Mouse (Mus musculus): ENCODE measurements around the gene Pdf.

The Pdf gene

DNA sequence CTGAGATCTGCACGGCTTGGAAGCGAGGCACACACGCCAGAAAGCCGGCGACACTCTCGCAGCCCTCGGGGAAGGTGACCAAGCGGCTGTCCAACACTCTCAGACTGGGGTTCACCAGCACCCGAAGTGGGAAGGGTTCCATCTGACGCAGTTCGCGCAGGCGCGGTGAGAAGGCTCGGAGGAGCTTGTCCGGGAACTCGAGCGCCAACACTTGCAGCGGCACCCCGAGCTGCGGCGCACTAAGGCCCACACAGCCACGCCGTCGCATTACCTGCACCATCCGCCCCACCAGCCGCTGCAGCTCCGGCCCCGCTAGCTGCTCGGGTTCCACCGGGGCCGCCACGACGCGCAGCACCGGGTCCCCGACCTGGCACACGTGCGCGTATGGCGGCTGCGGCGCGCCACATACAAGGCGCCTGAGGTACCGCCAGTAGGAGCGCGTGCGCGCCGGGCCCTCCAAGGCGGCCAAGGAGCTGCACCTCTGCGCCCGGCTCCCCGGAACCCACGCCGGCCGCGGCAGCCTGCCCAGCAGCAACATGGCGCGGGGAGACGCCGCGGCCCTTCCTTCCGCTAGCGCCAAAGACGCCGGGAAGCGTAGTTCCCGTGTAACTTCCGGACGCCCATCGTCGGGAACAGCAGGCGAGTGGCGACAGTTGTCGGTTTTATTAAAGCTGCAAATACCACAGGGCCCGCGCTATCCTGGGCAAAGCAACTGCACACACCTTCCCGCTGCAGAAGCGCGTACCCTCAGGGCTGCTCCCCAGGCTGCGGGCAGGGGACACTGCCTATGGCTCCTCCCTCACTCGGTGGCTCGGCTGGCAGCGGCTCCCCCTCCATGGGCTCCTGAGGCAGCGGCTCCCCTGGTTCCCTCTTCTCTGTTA is at the start of gene Pdf:
TSS of gene Pdf (minus strand) at position 554 of the 881 bp plus-strand sequence.
- in situ Hi-C loops (cut with MboI, MseI), result no loop called here

DNA sequence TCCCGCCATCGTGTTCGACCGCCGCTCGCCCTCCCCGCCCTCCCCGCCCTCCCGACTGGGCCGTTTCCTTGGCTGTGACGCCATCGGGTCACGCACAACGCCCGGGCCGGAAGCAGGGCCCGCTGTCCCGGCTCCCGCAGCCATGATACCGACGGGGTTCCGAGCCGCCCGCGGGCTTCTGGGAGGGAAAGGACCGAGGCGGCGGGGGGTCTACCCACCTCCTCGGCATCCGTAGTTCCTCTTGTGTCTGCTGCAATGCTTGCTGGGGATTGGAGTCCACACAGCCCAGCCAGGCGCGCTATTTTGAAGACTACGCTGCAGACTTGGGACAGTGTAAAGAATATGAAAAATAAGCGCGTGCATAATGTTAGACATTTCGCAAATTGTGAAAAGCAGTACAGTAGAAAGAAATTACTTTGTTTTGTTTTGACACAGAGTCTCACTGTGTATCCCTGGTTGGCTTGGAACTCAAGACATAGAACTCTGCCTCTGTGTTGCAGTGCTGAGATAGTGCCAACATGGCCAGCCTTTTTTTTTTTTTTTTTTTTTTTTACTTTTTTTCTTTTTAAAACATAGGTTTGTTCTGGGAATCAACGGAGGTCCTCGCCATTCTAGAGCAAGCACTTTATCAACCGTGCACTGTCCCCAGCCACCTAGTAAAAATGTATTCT is 48.1 kb upstream of the Pdf start, which contains the start of gene Terf2:
TSS of gene Terf2 (minus strand) at position 182 of the 671 bp plus-strand sequence.
- in situ Hi-C loops (cut with MboI, MseI), result no loop called here

DNA sequence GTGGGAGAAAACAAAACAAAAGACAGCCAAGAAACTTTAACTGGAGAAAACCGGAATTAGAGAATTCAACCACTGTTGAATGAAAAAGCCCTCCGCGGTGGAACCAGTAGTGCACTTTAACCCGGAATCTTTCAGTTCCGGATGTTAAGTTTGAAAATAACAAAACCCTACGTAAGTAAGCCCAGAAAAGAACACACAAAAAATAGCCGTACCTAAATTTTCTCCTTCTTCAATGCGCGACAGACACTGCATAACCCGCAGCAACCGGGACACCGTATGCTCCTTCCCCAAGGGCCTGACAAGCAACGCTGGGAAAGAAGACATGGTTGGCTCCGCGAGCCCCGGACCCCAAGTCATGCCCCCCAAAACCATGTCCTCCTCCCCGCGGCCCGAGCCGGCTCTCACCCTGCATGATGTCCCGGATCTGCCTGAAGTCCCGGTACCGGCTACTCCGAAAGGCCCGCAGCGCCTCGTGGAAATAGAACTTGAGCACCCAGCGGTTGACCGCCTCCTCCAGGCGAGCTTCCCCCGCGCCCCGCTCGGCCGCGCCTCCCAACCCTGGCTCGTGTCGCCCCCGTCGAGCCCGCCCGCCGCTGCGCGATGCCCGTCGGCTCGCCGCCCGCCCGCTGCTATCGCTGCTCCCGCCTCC is 47.4 kb upstream of the Pdf start:
- in situ Hi-C loops (cut with MboI, MseI), result no loop called here

DNA sequence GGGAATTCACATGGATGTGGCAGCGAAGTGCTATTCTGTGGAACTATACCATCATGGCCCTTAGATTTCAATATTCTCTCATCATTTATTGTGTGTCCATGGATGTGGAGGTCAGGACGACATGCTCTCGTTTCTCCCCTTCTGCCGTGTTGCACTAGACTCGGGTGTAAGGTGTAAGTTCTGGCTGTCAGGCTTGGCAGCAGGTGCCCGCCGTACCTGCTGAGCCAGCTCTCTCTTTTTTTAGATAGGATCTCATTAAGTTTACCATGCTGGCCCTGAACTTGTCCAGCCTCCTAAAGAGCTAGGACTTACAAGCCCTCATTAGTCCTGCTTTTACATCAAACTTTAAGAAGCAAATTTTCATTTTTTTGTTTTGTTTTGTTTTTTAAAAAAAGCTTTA is 42.1 kb upstream of the Pdf start:
- in situ Hi-C loops (cut with MboI, MseI), result no loop called here

DNA sequence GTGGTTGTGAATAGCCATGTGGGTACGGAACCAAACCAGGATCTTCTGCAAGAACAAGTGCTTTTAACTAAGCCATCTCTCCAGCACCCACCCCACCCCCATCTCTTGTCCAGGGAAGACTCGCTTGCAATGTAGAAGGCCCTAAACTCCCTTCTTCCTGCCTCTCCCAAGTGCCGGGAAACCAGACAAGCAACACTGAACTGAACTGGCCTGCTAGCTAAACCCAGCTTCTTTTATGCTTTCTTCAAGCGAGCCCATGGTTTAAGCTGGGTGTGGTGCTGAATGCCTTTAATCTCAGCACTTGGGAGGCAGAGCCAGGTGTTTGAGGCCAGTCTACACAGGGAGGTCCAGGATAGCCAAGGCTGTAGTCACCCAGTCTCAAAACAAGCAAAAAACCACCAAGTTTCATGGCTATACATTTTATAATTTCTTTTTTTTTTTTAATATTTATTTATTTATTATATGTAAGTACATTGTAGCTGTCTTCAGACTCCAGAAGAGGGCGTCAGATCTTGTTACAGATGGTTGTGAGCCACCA is 40.2 kb upstream of the Pdf start:
- in situ Hi-C loops (cut with MboI, MseI), result no loop called here

DNA sequence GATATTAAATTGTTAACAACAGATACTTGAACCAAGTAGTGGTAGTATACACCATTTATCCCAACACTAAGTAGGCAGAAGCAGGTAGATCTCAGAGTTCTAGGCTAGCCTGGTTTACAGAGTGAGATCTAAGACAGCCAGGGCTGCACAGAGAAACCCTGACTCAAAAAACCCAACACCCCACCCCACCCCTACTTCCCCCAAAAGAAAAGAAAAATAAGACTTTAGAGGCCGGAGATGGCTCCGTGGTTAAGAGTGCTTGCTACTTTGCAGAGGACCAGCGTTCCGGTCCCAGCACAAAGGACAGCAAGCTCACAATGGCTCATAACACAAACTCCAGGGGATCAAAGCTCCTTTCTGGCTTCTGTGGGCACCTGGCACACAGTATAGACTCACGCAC is 37.6 kb upstream of the Pdf start:
- in situ Hi-C loops (cut with MboI, MseI), result no loop called here

DNA sequence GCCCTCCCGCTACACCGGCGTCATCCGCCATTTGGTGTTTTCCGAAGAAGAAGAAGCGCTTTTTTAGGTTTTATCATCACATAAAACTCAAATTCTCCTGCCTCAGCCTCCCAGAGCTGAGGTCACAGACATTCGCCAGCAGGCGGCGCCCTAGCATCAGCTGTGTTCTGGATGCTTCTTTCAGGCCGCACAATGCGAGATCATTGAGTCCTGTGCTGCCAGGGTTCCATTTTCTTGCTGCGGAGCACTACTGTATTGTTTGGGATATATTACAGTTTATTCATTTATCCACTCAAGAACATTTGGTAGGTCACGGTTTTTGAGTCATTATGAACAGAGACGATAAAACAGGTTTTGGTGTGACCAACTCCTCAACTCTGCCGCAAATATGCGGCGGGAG is 36.9 kb upstream of the Pdf start:
- in situ Hi-C loops (cut with MboI, MseI), result no loop called here

DNA sequence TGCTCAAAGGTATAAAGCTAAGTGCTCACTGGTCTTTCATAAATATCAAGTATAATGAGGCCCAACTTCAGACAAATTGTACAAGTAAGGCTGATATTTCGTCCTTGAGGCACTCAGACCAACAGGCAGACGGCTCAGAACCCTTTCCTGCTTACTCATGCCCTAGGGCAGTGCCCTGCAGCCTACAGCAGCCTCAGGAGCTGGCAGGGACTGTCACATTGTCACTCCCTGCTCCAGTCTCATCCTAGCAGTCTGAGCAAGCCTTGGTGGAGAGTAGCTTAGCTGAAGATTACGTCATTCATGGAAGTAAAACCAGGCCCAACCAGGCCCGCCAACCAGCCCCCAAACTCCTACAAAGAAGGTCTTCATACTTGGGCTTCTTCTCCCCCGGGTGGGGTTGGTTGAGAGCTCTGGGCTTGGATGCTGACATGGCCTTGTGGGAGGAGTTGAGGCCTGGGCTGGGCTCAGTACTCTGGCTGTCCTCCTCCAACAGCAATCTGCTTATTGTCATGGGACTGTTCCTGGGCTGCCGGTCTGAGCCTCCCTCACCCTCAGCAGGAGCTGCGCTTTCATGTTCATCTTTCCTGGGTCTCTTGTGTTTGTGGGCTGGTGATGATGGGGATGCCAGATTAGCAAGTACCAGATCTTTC is 27.9 kb upstream of the Pdf start:
- in situ Hi-C loops (cut with MboI, MseI), result no loop called here

DNA sequence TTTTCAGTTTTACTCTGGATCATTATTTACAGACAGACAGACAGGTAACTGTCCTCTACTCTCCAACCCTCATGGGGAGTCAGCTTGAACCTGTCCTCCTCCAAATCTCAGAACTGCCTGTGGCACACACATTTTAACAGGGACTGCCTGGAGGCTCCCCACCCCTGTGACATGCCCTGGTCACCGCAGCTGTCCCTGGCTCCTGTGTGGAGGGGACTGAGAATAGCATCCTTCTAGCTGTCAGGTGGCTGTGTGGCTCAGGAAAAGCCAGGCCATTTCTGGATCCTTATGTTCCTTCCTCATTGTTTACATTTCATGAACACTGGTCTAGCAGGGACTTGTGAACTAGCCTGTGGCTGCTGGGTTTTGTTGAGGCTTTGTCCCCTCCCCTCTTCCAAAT is 25.7 kb upstream of the Pdf start:
- in situ Hi-C loops (cut with MboI, MseI), result no loop called here

DNA sequence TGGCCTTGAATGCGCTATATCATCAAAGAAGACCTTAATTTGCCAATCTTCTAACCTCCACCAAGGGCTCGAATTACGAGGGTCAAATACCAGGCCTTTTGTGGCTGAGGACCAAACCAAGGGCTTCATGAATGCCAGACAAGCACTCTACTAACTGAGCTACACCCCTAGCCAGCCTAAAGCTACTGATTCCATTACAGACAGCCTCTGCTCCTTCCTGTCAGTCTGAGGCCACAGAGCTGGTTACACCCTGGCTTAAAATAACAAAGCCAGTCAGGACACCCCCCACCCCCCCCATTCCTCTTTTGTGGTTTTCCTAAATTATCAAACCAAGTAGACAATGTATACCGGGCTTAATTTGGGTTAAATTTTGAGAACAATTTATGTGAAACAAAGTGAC is 25.3 kb upstream of the Pdf start:
- in situ Hi-C loops (cut with MboI, MseI), result no loop called here

DNA sequence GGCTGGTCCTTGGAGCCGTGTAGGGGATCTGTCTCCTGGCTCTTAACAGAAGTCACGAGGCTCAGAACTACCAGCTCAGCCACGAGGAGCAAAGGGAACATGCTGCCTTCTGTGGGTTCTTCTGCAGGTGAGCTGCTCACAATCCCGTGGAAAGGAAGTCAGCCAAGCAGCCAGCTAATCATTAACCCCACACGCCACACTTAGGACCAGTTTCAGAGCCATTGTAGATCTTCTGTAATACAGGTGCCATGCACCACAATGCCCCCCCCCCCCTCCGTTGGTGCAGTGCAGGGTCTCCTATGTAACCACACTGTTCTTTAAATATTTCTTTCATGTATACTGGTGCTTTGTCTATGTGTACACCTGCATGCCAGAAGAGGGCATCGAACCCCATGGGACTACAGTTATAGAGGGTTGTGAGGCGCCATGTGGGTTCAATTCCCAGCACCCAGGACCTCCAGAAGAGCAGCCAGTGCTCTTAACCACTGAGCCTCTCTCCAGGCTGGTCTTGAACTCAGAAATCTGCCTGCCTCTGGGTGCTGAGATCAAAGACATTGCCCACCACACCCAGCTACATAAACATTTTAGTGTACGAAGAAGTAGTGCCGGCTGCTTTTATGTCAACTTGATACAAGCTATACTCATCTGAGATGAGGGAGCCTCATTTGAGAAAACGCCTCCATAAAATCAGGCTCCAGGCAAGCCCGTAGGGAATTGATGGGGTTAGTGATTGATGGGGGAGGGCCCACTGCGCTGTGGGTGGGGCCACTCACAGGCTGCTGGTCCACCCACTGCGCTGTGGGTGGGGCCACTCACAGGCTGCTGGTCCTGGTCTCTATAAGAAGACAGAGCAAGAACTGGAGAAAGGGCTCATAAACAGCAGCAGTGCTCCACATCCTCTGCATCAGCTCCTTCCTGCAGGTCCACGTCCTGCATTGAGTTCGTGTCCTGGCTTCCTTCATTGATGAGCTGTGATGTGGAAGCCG is 17.4 kb upstream of the Pdf start, which contains the start of gene Tmed6:
TSS of gene Tmed6 (minus strand) at position 134 of the 986 bp plus-strand sequence.
- in situ Hi-C loops (cut with MboI, MseI), result no loop called here

DNA sequence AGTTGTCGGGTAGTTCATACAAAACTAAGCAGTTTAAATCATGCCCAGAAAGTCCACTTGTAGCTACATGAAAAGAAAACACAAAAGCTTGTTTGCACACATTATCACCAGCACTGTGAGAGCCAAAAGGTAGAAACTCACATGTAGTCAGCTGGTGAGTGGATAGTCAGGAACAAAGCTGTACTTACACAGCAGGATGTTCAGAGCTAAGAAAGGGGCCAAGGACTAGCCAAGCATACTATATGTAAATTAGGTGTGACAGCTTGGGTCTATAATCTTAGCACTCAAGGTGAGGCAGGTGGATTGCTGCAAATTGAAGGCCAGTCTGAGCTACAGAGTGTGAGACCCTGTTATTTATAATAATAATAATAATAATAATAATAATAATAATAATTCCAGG is 14.2 kb upstream of the Pdf start:
- in situ Hi-C loops (cut with MboI, MseI), result no loop called here

DNA sequence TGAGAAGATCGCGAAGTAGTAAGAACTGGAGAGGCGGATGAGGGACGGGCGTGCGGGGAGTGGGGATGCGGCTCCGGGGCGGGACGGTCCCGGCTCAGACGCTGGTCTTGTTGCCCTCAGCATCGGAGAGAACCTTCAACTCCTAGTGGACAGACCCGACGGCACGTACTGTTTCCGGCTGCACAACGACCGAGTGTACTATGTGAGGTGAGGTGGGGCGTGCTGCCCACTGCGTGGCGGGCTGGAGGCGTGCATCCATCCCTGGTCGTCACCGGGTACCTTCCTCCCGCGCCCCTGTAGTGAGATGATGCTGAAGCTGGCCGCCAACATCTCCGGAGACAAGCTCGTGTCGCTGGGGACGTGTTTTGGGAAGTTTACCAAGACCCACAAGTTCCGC is 8.6 kb upstream of the Pdf start:
- in situ Hi-C loops (cut with MboI, MseI), result no loop called here

DNA sequence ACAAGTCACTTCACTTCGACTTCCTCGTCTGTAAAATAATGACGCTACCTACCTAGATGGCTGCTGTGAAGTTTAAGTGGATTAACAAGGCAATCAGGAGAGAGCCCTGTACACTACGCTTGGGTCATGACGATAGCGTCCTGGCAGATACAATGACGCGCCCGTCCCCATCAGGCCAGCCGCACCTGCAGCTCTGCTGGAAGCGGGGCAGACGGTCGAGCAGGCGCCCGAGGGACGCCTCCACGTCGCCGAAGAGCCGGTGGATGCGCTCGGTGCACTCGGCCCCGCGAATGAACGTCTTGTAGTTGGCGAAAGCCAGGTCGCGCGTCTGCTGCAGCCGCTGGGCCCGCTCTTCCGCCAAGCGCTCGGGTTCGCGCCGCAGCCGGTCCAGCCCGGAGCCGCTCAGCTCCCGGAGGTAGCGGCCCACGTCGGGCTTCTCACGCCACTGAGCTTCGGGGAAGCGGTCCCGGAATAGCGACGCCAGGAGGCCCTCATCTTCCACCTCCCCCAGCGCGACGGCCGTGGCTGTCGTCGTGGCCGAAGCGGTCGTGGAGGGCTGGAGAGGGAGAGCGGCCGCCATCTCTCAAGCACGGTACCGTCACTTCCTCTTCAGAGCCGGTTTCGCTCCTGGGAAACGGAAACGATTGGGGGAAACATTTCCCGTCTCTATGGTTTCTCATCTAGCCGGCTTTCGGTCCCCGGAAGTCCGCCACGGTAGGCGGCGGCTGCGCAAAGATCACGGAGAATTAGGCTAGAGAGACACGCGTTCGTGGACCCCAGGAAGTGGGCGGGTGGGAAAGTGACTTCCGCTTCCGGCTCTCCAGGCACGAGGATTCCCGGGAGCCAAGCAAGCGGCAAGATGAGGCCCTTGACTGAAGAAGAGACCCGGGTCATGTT is 7.9 kb upstream of the Pdf start, which contains the start of the genes Cog8 and Nip7:
TSS of gene Cog8 (minus strand) at position 614 of the 897 bp plus-strand sequence.
TSS of gene Nip7 (plus strand) at position 802 of the 897 bp plus-strand sequence.
- in situ Hi-C loops (cut with MboI, MseI), result no loop called here

DNA sequence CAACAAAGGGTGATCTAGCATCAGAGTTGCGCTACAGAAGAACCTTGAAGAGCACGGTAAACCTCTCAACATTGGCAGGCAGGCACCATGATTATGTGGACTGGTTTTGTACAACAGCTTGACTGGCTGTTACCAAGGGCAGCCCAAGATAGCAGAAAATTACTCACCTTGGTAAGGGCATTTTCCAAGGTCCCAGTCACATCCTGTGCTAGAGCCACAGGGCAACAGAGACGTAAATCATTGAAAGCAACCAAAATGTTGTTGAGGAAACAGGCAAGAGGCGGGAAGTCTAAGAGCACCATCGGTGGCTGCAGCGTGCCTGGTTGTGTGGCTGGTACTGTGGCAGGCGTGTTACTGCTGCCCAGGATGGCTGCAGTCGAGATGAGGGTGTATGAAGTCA is 3.6 kb upstream of the Pdf start:
- in situ Hi-C loops (cut with MboI, MseI), result no loop called here

DNA sequence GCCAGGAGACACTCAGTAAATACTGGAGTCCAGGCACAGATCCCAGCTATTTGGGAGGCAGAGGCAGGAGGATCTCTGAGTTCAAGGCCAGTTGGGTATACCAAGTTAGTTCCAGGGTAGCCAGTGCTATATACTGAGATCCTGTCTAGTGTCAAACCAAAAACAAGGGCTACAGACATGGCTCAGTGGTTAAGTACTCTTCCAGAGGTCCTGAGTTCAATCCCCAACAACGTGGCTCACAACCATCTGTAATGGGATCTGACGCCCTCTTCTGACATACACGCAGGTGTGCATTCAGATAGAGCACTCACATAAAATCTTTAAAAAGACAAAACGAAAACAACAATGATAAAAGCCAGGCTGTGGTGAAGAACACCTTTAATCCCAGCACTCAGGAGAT is 1.1 kb upstream of the Pdf start:
- in situ Hi-C loops (cut with MboI, MseI), result no loop called here

DNA sequence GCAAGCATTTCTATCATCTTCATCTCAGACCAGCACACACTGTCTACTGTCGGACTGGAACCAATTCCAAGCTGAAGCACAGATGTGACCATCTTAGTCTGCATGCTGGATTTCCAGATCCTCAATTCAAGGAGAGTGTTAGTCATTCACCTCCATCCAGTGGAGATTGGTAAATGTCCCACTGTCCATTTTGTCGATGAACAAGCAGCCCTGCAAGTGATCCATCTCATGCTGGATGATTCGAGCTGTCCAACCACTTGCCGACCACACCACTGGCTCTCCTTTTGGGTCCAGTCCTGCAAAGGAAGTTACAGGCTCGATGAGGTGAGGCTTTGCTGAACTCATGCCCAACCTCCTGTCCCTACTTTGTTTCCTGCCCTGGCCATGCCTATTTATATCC is 1.4 kb downstream of the Pdf start:
- in situ Hi-C loops (cut with MboI, MseI), result no loop called here

DNA sequence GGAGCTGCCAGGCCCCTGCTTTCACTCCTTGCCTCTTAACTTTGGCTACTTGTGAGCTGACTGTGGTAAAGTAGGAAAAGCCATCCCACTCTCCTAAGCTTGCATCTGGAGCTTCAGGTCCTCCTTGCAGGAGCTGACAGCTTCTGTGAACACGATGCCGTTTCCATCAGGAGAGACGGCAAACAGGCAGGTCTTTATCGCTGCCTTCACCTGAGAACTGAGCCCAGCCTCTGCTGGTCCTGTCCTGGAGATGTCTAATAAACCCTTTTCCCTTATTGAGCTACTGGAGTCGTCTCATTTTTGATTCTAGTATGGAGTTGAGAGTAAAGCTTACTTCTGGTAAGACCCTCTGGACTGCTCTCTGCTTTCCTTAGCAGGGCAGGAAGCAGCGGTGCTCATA is 2.9 kb downstream of the Pdf start:
- in situ Hi-C loops (cut with MboI, MseI), result no loop called here

DNA sequence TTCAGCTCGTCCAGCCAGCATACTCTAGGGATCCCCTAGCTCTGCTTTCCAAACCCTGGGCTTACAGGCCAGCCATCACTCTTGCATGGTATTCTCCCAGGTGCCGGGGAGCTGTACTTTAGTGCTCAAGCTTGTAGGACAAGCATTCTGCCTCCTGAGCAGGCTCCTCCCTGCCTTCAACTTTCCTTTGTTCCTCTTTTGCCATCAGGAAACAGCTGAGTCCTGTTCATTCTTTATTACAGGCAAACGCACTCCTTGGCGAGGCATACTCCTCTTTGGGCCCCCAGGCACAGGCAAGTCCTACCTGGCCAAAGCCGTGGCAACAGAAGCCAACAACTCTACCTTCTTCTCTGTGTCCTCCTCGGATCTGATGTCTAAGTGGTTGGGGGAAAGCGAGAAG is 7.8 kb downstream of the Pdf start:
- in situ Hi-C loops (cut with MboI, MseI), result no loop called here

Data from T-helper 2 cell (primary cell).